Mouse (Mus musculus) cerebellum, adult 2 months (tissue): Measurements from ENCODE around the gene Arf4.

Experiments used
- CTCF ChIP-seq: fragments of 200-500 bp; IDR thresholded peaks from 2 replicates; pipeline ENCODE4 v1.5.1; 2011; ENCODE audit warnings: low read depth, mild to moderate bottlenecking, control low read depth, low read length, moderate library complexity, borderline replicate concordance; ENCODE audit not compliant: insufficient read depth
- POLR2A ChIP-seq: fragments of 200-500 bp; IDR thresholded peaks from 2 replicates; pipeline ENCODE4 v1.6.1; 2011; ENCODE audit warnings: low read length, control low read depth, borderline replicate concordance; ENCODE audit not compliant: insufficient read depth

DNA sequence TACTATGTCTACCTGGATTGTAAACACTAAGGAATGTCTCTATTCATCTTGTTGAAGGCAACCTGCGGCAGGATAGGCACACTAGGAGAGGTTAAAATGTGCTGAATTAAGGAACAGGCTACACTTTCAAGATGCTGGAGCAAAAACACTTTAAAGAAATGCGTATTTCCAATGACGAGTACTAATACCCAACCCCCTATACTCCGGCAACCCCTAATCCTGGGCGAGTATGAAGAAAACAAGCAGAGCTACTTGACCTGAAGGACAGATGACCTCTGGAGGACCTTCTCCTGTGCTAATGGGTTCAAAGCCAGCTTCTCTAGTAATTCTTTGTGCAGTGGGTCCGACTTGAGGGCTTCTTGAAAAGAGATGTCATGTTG lies 30.1 kb downstream of the Arf4 start:
- TF ChIP-seq CTCF (no peak), POLR2A (no peak)
